Mouse (Mus musculus) heart, embryonic 11.5 days (tissue): ENCODE data around the gene Adrm1. TPM values are rescaled to one million over a fixed set of nuclear protein-coding genes. Genes with fewer than 3 reads are reported as not detected.

Experiments
- ATAC-seq: fragments of 200-750 bp; cut with Nextera tagmentation; replicated peaks from 2 replicates; pipeline ENCODE4 v1.8.0; 2017; ENCODE audit warnings: moderate library complexity; ENCODE audit not compliant: insufficient number of reproducible peaks, low FRiP score, low TSS enrichment
- H3K27ac ChIP-seq: fragments of 300-500 bp; sonication (generic); 2 replicates; pipeline ENCODE4 v1.5.1; 2014; ENCODE audit warnings: mild to moderate bottlenecking, low read depth, low read length
- H3K27me3 ChIP-seq: fragments of 300-500 bp; sonication (generic); 2 replicates; pipeline ENCODE4 v1.6.1; 2014; ENCODE audit warnings: mild to moderate bottlenecking, low read length, mixed read lengths; ENCODE audit not compliant: control insufficient read depth, insufficient read depth
- H3K36me3 ChIP-seq: fragments of 300-500 bp; sonication (generic); 2 replicates; pipeline ENCODE4 v1.6.1; 2014; ENCODE audit warnings: mild to moderate bottlenecking, low read length, moderate library complexity, mixed read lengths; ENCODE audit not compliant: control insufficient read depth, insufficient read depth
- H3K4me1 ChIP-seq: fragments of 300-500 bp; sonication (generic); 2 replicates; pipeline ENCODE4 v1.6.1; 2014; ENCODE audit warnings: low read length; ENCODE audit not compliant: control insufficient read depth, insufficient read depth
- H3K4me2 ChIP-seq: fragments of 300-500 bp; sonication (generic); 2 replicates; pipeline ENCODE4 v1.6.1; 2014; ENCODE audit warnings: mild to moderate bottlenecking, moderate library complexity
- H3K4me3 ChIP-seq: fragments of 300-500 bp; sonication (generic); 2 replicates; pipeline ENCODE4 v1.5.1; 2014; ENCODE audit warnings: low read depth, low read length
- H3K9ac ChIP-seq: fragments of 300-500 bp; sonication (generic); 2 replicates; pipeline ENCODE4 v1.6.1; 2014; ENCODE audit warnings: mild to moderate bottlenecking, low read depth, low read length, moderate library complexity
- H3K9me3 ChIP-seq: fragments of 300-500 bp; sonication (generic); replicated peaks from 2 replicates; pipeline ENCODE4 v1.6.1; 2016; ENCODE audit warnings: low read length; ENCODE audit not compliant: control insufficient read depth
- WGBS: fragments of 180-500 bp; shearing (Covaris S2); extraction: QIAGEN DNeasy Blood & Tissue Kit; methylation state at CpG from one replicate; pipeline ENCODE4 v1.1.7; 2014; ENCODE audit not compliant: insufficient replicate concordance; 5-methylcytosine and 5-hydroxymethylcytosine counted together
- polyA plus RNA-seq: library from polyadenylated mRNA; unstranded; fragments of >200 nt; fragmentation: Nextera tagmentation; extraction: Ambion mirVana; gene quantifications from 2 replicates; pipeline ENCODE4 v1.2.1, GENCODE M21; 2014

The Adrm1 gene
- polyA plus RNA-seq, 1 experiment from 2014 or later: 121 TPM

DNA sequence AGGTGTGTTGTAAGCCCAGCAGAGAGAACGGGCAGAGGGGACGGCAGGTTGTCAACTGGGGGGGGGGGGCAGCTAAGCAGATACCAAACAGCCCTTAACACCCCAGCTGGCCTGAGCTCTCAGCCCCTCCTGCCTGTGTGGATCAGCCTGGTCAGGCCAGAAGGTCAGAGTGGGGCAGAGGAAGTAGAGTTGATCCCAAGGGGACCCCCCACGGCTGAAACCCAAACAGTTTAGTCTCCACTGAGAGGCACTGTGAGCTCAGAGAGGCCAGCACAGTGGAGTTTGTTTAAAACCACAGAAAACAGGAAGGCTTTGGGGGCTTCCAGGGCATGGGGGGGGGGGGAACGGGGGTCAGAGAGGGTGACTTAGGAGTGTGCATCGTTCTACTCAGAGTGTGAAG, 45.6 kb downstream of the Adrm1 start:
- no peak overlapping the region for H3K4me3 ChIP-seq
- no peak overlapping the region for H3K4me2 ChIP-seq
- WGBS: 51% methylated on average over 5 of the region's 5 CpGs
- no peaks in the 10 kb centered on the region for H3K36me3 ChIP-seq
- no peak for ATAC-seq
- H3K27me3 ChIP-seq: no peaks in the 10 kb centered on the region
- peaks cover 2% of the 10 kb centered on the region; the same call in 1 of the 2 replicates for H3K9me3 ChIP-seq
- H3K9ac ChIP-seq: no peak overlapping the region
- H3K27ac ChIP-seq: no peak overlapping the region
- H3K4me1 ChIP-seq: peaks cover 39% of the 10 kb centered on the region

DNA sequence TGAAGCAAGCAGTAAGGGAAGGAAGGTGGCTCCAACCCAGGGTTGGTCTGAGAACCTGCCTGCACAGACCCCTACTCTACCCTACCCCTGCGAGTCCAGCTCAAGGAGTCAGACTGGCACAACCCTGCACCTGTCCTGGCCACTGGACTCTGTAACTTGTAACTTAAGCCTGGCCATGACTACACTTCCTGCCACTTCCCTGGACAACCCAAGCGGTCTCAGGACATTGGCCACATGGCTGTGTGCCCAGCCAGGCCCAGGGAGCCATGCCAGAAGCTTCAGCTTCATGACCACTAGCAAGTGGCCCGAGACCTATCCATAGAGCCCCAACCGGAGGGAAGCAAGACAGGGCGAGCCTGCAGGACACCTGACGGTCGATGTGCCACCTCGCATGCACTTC, 46.3 kb downstream of the Adrm1 start:
- WGBS: 85% methylated on average over 8 of the region's 8 CpGs
- ATAC-seq: no peak
- Histone ChIP-seq H3K27ac (no peak overlapping the region), H3K4me3 (no peak overlapping the region), H3K4me1 (peaks cover 46% of the 10 kb centered on the region), H3K9ac (no peak overlapping the region), H3K4me2 (no peak overlapping the region), H3K36me3 (no peaks in the 10 kb centered on the region), H3K27me3 (no peaks in the 10 kb centered on the region), H3K9me3 (no peaks in the 10 kb centered on the region)

DNA sequence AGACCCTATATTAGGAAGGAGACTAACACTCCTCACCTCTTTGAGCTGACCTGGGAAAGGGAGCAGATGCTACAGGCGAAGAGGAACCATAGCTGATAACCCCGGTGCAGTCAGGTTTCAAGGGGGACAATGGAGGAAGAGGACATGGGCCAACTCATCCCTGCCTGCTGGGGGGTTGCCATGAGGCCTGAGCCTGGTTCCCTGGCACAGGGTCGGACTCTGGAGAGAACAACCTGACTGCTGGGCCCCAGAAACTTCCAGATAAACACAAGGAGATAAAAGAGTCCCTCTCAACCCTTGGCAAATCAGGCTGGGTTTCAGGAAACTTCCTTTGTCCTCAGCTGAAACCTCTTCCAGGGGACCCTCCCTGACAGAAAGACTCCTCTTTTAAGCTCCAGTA, 47.0 kb downstream of the Adrm1 start:
- no peak overlapping the region for H3K9ac ChIP-seq
- H3K27ac ChIP-seq: peak overlapping the region; percentile 54; the same call in 1 of the 2 replicates
- H3K4me1 ChIP-seq: peaks cover 50% of the 10 kb centered on the region
- no peak overlapping the region for H3K4me3 ChIP-seq
- no peaks in the 10 kb centered on the region for H3K36me3 ChIP-seq
- H3K4me2 ChIP-seq: no peak overlapping the region
- 56% methylated on average over 3 of the region's 3 CpGs for WGBS
- H3K27me3 ChIP-seq: no peaks in the 10 kb centered on the region; the same call in 1 of the 2 replicates
- ATAC-seq: no peak
- no peaks in the 10 kb centered on the region for H3K9me3 ChIP-seq

DNA sequence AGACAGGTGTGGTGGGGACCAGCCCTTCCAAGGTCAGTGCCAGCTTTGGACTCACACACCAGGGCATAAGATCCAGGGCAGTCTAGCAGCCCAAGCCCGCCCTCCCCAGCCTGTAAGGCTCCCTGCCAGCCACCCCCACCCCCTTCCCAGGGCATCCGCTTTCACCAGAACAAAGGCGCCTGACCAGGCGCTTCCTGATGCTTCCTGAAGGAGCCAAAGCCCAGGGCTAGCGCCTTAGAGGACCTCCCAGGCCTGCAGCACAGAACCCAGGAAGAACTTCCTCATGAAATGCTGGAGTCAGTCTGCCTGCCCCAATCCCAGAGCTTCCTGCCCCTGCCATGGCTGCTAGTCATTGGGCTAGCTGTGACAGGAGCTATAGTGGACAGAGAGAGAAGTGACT, 47.4 kb downstream of the Adrm1 start:
- H3K27me3 ChIP-seq: no peaks in the 10 kb centered on the region; the same call in 1 of the 2 replicates
- ATAC-seq: no peak
- WGBS: 39% methylated on average over 5 of the region's 5 CpGs
- H3K36me3 ChIP-seq: no peaks in the 10 kb centered on the region
- no peak overlapping the region for H3K4me2 ChIP-seq
- no peaks in the 10 kb centered on the region for H3K9me3 ChIP-seq
- no peak overlapping the region for H3K9ac ChIP-seq
- H3K4me3 ChIP-seq: no peak overlapping the region
- peak overlapping the region; percentile 54 for H3K27ac ChIP-seq
- peaks cover 50% of the 10 kb centered on the region for H3K4me1 ChIP-seq

DNA sequence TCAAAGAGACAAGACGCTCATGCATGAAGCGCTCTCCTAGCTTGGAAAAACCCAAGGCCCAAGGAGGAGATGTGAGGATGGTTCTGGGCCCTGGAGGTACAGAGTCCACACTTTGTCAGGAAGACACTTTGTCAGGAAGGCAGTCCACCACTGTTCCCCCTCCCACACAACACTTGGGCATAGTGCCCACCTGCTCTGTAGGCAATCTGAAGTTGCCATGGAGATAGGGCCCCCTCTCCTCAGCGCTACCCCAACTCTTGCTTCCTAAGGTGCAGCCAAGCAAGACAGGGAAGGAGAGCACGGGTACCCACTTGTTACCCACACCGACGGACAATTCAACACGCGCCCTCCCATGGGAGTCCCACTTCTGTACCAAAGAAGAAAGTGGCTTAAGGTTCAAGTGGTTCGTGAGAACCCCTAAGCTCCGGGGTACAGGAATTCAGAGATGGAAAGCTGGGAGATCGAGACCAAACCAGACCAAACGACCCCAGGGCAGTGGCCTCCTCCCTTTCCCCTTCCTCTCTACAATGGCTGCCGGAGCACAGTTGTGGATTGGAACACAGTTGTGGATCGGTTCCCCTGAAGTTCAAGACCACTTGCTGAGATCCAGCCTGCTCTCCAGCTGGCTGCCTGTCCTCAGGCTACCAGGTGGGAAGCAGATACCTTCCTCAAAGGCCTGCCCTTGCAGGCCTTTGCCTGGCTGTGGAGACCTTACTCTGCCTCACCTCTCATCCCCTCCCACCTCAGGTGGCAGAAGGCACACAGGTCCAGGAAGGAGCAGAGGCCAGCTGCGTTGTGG, 48.1 kb downstream of the Adrm1 start:
- Histone ChIP-seq H3K4me3 (no peak overlapping the region), H3K36me3 (no peaks in the 10 kb centered on the region), H3K9ac (no peak overlapping the region), H3K27me3 (no peaks in the 10 kb centered on the region; the same call in 1 of the 2 replicates), H3K27ac (peak overlapping the region; percentile 54; the same call in 1 of the 2 replicates), H3K4me1 (peaks cover 49% of the 10 kb centered on the region), H3K9me3 (no peaks in the 10 kb centered on the region), H3K4me2 (no peak overlapping the region)
- WGBS: 82% methylated on average over 15 of the region's 15 CpGs
- ATAC-seq: no peak

DNA sequence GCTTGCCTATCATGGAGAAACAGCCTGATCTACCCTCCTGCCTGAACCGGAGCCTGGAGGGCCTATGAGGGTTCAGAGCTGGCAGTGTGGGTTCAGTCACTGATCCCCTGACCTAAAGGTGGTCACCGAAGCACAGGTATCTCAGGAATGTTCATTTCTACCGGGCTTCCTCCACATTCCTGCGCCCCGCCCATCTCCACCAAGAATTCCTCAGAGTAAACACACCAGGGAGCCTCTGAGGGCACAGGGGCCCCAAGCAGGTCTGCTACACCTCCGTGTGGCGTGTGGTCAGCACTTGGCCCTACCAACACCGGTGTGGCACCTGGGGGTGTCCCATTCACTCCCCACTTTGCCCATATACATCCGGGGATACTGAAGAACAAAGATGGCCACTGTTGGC, 48.9 kb downstream of the Adrm1 start:
- H3K27ac ChIP-seq: no peak overlapping the region
- no peaks in the 10 kb centered on the region for H3K36me3 ChIP-seq
- H3K4me3 ChIP-seq: no peak overlapping the region
- peaks cover 4% of the 10 kb centered on the region; the same call in 1 of the 2 replicates for H3K27me3 ChIP-seq
- WGBS: 60% methylated on average over 9 of the region's 9 CpGs
- no peak overlapping the region for H3K9ac ChIP-seq
- no peak overlapping the region for H3K4me2 ChIP-seq
- H3K4me1 ChIP-seq: peaks cover 44% of the 10 kb centered on the region
- no peaks in the 10 kb centered on the region for H3K9me3 ChIP-seq
- ATAC-seq: no peak

DNA sequence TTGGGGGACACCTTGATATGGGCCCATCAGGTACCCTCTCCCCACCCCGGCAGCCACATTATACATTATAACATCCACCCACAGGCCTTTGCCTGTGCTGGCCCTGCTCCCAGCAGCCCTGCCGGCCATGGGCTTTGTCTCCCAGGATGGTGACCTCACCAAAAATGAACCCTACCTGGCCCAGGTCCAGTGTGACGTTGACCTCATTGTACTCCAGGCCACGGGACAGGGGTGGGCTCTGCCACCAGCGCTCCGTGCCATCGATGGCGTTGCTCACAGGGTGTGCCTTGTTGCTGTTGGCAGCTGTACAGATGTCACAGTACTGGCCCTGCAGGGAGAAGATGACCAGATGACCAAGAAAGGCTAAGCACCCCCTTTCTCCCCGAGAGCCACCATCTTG, 49.8 kb downstream of the Adrm1 start:
- H3K9me3 ChIP-seq: no peaks in the 10 kb centered on the region
- H3K9ac ChIP-seq: no peak overlapping the region
- no peak overlapping the region for H3K27ac ChIP-seq
- peaks cover 8% of the 10 kb centered on the region for H3K27me3 ChIP-seq
- peaks cover 37% of the 10 kb centered on the region for H3K4me1 ChIP-seq
- H3K4me2 ChIP-seq: no peak overlapping the region
- H3K36me3 ChIP-seq: no peaks in the 10 kb centered on the region
- no peak overlapping the region for H3K4me3 ChIP-seq
- no peak for ATAC-seq
- 83% methylated on average over 9 of the region's 9 CpGs for WGBS

DNA sequence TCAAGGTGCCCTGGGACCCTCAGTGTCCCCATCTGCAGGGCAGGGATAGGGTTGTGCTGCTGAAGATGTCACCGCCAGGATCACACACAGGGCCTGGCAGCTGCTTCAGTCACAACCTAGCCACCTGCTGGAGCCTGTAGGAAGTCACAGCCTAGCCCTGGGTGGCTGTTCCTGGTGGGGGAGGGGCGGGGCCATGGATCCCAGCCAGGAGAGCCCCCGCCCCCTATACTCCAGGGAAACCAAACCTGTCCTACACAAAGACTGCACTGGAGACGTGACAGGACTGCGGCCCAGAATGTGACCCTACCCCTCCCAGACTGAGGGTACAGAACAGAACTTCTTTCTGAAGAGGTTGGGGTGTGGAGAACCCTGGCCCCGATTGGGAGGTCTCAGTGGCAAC, 51.0 kb downstream of the Adrm1 start:
- H3K27ac ChIP-seq: no peak overlapping the region
- no peaks in the 10 kb centered on the region for H3K9me3 ChIP-seq
- H3K36me3 ChIP-seq: no peaks in the 10 kb centered on the region
- H3K4me3 ChIP-seq: no peak overlapping the region
- peaks cover 8% of the 10 kb centered on the region for H3K27me3 ChIP-seq
- ATAC-seq: no peak; the same call in 1 of the 2 replicates
- 0 out of 2 replicates have a peak overlapping the region, but pooled peaks have one; percentile 22 for H3K9ac ChIP-seq
- 15% methylated on average over 6 of the region's 6 CpGs for WGBS
- H3K4me2 ChIP-seq: peak overlapping the region; percentile 1; the same call in 1 of the 2 replicates
- H3K4me1 ChIP-seq: peaks cover 38% of the 10 kb centered on the region

DNA sequence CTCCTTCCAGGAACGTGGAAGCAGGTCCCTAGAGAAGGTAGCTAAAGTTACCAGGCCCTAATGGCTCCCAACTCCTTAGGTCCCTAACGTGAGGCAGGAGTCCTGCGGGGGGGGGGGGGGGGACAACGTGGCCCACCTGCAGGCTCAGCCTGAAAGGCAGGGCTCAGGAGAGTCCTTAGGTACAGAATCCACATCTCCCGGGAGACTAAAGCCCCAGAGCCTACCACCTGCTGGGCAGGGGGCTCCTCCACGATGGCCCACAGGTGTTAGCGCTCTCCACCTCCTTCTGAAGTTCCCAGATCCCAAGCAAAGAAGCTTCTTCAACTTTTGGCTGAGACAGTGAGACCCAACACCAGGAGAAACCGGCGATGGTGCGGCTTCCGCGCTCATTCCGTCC, 53.4 kb downstream of the Adrm1 start:
- Histone ChIP-seq H3K4me3 (peak overlapping the region; percentile 70), H3K27ac (no peak overlapping the region), H3K27me3 (peaks cover 8% of the 10 kb centered on the region), H3K9ac (peak overlapping the region; percentile 76), H3K4me1 (peaks cover 38% of the 10 kb centered on the region), H3K36me3 (no peaks in the 10 kb centered on the region), H3K9me3 (no peaks in the 10 kb centered on the region), H3K4me2 (peak overlapping the region; percentile 98)
- no peak for ATAC-seq
- WGBS: 5% methylated on average over 11 of the region's 13 CpGs
